Mouse (Mus musculus) monocyte, adult 2 months (primary cell): ENCODE measurements around the gene Tnfsf9.
"Not testable (repeated sequence)": the region's sequence is repeated elsewhere in the genome, so short reads cannot be mapped to it uniquely, and the experiment has no call there.

Source experiments
- DNase-seq, 2 experiments: peaks; one replicate each; pipeline ENCODE4 v3.0.0; 2022; ENCODE audit warnings: low spot score in 2 of 2, low read depth in 1 of 2

Gene Tnfsf9

GRCm38 (mm10) chr17:57134021-57134420, 28.9 kb downstream of the Tnfsf9 start:
- not testable (repeated sequence) for DNase-seq

- no peak for DNase-seq
Measured at GRCm38 (mm10) chr17:57134693-57135092, 29.6 kb downstream of the Tnfsf9 start.

GRCm38 (mm10) chr17:57135635-57136034, 30.5 kb downstream of the Tnfsf9 start:
- no peak for DNase-seq

GRCm38 (mm10) chr17:57138676-57139075, 33.6 kb downstream of the Tnfsf9 start:
- DNase-seq: no peak

GRCm38 (mm10) chr17:57139708-57140107, 34.6 kb downstream of the Tnfsf9 start:
- DNase-seq: no peak

GRCm38 (mm10) chr17:57143704-57144103, 38.6 kb downstream of the Tnfsf9 start:
- no peak for DNase-seq

GRCm38 (mm10) chr17:57145115-57145514, 40.0 kb downstream of the Tnfsf9 start:
- no peak for DNase-seq

GRCm38 (mm10) chr17:57148343-57148742, 43.2 kb downstream of the Tnfsf9 start:
- no peak for DNase-seq

- DNase-seq: no peak
Measured at GRCm38 (mm10) chr17:57148994-57149803, 44.1 kb downstream of the Tnfsf9 start, which contains the start of gene Cd70. Gene Cd70, minus strand, starts transcription at chr17:57149777.

- DNase-seq: no peak
Measured at GRCm38 (mm10) chr17:57153006-57153405, 47.9 kb downstream of the Tnfsf9 start.

- no peak for DNase-seq
Measured at GRCm38 (mm10) chr17:57153787-57154186, 48.7 kb downstream of the Tnfsf9 start.
